Mouse (Mus musculus) heart, postnatal 0 days (tissue): ENCODE measurements around the gene Mylk.

Experiments used
- CTCF ChIP-seq: IDR thresholded peaks from 2 replicates; pipeline ENCODE4 v1.5.1; 2016; ENCODE audit warnings: antibody characterized with exemption, control low read depth, low read depth
- EP300 ChIP-seq: IDR thresholded peaks from 2 replicates; pipeline ENCODE4 v1.6.1; 2016; ENCODE audit warnings: antibody characterized with exemption, low read depth

DNA sequence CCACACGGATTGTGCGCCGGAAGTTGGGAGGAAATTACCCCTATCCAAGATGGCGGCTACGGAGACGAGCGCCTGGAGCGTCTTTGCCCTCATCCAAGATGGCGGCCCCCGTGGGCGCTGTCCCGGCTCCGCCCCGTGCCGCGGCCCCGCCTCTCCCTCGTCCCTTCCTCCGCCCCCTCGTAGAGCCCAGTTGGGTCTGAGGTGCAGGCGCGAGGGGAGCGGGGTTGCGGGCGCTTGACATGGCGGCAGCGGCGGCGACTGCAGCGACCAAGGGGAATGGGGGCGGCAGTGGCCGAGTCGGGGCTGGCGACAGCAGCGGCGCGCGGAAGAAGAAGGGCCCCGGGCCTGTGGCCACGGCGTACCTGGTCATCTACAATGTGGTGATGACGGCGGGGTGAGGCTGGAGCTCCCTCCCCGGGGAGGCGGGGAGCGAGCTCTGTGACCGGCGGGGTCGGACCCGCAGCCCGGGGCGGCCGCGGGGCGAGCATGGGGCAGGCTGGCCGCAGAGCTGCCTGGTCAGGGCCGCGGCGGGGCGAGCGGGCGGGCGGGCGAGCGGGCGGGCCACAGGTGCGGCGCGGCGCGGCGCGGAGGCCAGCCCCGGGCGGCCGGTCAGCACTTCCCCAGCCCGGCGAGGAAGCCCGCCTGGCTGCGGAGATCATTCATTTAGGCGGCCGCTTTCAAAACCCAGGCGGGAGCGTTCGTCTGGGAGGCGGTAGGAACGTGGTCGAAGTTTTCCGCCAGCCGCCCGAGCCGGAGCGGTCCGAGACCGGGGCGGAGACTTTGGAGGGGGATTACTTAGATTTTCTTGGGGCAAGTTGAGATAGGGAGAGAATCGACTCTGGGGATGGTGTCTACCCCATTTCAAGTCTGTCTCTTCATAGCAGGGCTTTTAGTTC lies 277.5 kb downstream of the Mylk start, which contains the start of gene Hacd2:
- TF ChIP-seq EP300 (no peak), CTCF (no peak)
